Mouse (Mus musculus) layer of hippocampus, adult 9-11 months (tissue): ENCODE measurements around the gene Ptprcap.

Experiments used
- DNase-seq: peaks from one replicate; pipeline ENCODE4 v3.0.0; 2022

Gene Ptprcap

DNA sequence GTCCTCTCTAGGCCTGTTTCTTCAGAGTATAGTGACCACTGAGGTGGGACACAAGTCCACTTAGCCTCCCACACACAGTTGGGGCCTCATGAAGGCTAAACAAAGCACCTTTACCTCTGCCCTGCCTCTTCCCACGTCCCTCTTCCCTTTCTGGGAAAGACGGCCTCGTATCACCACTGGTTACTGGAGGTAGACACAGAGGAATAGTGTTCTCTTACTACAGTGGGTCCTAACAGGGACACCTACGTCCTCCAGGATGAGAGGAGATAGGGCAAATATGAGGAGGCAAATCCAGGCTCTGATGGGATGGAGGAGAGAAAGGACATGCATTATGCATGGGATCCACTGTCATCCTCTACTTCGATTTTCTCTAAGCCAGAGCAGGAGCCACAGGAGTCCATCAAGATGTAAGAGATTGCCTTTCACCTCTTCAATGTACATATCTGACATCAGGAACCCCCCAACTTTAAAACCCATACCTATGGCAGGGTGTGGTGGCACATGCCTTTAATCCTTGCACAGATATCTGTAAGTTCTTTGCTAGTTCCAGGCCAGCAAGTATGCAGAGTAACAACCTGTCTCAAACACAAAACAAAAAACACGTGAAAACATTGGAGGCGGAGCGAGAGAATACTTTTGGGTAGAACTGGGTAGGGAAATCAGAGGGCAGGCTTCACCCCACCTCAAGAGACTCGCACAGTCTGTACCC is 5.5 kb upstream of the Ptprcap start:
- no peak for DNase-seq

DNA sequence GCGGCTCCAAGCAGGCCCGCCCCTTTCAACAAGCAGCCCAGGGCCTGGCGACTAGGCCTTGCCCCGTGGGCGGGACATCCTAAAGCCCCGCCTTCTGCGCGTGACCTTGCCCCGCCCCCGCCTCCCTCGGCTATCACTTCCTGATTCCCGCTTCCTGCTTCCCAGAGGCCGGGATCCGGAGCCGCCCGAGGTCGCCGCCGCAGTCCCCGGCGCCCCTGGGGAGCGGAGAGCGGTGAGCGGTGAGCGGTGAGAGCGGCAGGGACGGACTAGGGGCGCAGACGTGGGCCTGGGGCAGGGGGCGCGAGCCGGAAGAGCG is 5.0 kb upstream of the Ptprcap start, which contains the start of gene Coro1b:
TSS of gene Coro1b (plus strand) at position 129 of the 316 bp plus-strand sequence.
- peak; percentile 96 for DNase-seq

DNA sequence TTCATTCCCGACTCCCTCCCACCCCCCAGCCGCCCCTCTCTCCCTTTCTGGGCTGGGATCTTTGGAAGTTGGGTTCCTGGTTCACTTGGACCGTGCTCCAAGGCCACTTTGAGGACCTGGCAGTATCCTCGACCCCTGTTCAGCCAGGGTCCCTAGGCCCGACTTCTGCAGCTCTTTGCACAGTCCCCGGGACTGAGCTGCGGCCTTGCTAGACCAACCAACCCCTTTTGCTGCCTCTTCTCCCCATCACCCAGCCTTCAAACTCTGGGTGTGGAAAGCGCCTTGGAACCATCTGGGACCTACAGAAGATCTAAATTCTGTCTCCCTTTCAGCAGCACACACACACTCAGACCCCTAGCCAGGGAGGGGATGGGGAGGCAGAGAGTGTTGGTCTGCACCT is 4.6 kb upstream of the Ptprcap start:
- DNase-seq, result no peak

GRCm38 (mm10) chr19:4149283-4149682 is 4.1 kb upstream of the Ptprcap start:
- DNase-seq, result no peak

- no peak for DNase-seq
These were observed 3.5 kb upstream of the Ptprcap start for GRCm38 (mm10) chr19:4149764-4150461.

DNA sequence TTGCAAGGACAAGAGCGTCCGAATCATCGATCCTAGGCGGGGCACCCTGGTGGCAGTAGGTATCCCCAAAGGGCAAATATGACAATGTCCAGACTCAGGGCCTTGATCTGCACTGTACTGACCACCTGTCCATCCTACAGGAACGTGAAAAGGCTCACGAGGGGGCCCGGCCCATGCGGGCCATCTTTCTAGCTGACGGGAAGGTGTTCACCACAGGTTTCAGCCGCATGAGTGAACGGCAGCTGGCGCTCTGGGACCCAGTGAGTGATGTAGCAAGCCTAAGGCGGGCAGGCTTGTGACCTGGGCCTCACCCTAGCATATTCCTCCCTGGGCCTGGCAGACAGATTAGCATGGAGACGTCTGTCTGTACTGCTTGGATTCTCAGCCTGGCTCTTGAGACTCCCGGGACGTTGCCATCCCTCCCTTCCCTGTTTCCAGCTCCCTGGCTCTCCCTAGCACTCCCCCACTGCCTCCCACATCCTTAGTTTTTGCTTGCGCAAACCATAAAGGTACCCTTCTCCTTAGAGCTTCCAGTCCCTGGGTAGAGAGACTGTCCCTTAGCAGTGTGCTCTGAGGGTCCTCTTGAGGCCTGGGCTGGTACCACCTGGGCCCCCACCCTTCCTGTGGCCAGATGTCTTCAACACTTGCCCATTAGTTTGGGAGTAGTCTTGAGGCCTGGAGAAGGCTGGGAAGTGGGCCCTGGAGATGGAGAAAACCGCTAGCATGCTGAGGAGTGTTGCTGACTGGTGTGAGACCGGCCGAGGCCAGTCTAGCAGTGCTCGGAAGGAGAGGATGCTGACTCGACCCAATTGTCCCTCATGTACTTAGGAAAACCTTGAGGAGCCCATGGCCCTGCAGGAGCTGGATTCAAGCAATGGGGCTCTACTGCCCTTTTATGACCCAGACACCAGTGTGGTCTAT is 2.6 kb upstream of the Ptprcap start:
- no peak for DNase-seq

DNA sequence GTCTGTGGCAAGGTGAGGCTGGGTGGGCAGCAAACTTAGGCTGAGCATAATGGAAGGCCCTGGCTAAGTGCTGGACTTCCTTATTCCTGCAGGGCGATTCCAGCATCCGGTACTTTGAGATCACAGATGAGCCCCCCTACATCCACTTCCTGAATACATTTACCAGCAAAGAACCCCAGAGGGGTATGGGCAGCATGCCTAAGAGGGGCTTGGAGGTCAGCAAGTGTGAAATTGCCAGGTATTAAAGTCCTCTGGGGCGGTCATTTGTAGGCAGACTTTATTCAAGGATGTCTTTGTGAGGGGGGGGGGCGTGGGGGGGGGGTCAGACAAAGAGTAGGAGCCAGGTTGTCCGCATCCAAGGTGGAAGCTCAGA is 1.9 kb upstream of the Ptprcap start:
- no peak for DNase-seq

- no peak for DNase-seq
These were observed 1.5 kb upstream of the Ptprcap start for GRCm38 (mm10) chr19:4151898-4152297.

GRCm38 (mm10) chr19:4152445-4153231 is 766 bp upstream of the Ptprcap start:
- DNase-seq, result no peak

DNA sequence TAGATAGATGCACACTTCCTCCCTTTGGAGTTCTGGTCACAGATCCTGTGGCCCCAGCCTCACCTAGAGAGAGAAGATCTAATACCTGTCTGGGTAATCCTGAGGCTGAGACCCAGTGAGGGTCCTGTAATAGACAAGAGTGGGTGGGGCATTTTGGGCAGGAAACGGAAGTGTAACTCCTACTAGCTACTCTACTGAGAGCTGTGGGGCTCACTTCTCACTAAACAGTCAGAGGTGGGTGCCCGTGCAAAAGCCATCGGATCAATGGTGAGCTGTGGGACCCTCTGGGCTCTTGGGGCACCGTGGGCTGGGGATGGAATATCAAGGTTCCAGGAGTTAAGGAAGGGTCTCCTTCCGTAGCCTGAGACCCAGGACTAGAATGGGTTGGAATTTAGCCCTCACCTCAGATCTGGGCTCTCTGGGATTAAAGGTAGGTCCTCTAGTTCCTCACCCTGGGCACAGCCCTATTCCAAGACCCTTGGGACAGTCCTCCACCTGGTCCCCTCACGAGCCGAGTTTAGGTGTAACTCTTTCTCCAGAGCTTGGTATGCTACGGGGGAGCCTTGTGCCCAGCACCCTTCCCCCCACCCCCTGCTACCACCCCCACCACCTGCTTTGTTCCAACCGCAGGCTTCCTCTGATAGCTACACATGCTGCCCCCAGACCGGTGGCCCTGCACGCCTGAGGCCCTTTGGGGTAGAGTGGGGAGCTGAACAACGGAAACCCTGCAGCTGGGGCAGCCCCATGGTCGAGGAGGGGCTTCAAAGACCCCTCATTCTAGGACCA is 1.2 kb downstream of the Ptprcap start:
- no peak for DNase-seq

GRCm38 (mm10) chr19:4155223-4156072 is 2.0 kb downstream of the Ptprcap start:
- DNase-seq, result no peak

DNA sequence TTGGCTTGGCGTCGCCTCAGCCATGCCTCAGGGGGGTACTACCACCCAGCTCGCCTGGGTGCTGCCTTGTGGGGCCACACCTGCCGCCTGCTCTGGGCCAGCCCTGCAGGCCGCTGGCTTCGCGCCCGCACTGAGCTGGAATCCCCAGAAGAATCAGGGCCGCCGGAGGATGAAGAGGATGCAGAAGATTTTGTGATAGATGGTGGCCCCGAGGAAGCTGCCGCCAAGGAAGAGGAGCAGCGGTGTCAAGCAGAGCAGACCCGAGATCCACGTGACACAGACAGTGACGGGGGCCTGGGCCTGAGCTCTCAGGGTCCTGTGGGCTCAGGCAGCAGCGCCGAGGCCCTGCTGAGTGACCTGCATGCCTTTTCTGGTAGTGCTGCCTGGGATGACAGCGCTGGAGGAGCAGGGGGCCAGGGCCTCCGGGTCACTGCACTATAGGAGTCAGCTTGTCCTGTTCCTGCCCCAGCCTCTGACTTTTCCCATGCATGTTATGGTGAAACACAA is 2.7 kb downstream of the Ptprcap start:
- no peak for DNase-seq

GRCm38 (mm10) chr19:4156771-4157170 is 3.4 kb downstream of the Ptprcap start:
- no peak for DNase-seq

GRCm38 (mm10) chr19:4159049-4159448 is 5.6 kb downstream of the Ptprcap start:
- no peak for DNase-seq

DNA sequence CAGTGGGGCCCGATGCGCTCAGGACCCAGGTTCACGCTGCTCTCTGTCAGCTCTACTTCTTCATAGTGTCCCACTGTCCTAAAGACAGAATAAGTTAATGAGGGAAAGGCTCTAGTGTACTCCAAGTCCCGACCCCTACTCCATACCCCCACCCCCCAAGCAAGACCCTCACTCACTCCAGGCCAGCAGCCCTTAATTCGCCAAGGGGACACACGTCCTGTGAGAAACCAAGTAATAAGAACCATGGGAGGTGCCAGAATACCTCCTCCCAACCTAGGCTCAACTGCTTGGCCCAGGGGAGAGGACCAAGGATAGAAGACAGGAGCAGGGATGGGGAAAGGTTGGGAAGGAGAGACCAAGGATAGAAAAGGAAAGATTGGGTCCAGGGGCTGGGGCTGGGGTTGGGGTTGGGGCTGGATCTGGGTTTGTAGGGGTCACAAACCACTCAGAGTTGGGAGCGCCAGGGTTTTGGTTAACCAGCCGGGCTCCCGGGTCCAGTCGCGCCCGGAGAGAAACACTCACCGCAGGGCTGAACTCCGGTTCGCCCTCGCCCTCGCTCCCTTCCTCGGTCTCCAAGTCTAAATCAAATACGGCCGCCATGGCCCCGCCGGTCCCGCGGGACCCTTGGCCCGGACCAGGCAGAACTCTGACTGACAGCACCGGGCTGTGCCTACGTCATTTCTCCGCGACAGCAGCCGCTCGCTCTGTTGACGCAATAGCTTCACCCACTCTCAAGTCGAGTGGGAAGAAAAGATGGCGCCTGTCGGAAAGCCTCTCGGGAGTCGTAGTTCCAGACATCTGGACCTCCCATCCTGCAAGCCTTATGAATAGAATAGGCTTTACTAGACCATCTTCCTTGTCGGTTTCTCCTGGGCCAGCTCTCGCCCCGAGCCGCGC is 9.5 kb downstream of the Ptprcap start, which contains the start of gene Rps6kb2:
TSS of gene Rps6kb2 (minus strand) at position 709 of the 897 bp plus-strand sequence.
- peak; percentile 98 for DNase-seq

- DNase-seq, result no peak
These were observed 10.1 kb downstream of the Ptprcap start for GRCm38 (mm10) chr19:4163543-4163887.

- no peak for DNase-seq
These were observed 10.7 kb downstream of the Ptprcap start for GRCm38 (mm10) chr19:4164100-4164499.

GRCm38 (mm10) chr19:4164721-4165120 is 11.3 kb downstream of the Ptprcap start:
- DNase-seq, result no peak

DNA sequence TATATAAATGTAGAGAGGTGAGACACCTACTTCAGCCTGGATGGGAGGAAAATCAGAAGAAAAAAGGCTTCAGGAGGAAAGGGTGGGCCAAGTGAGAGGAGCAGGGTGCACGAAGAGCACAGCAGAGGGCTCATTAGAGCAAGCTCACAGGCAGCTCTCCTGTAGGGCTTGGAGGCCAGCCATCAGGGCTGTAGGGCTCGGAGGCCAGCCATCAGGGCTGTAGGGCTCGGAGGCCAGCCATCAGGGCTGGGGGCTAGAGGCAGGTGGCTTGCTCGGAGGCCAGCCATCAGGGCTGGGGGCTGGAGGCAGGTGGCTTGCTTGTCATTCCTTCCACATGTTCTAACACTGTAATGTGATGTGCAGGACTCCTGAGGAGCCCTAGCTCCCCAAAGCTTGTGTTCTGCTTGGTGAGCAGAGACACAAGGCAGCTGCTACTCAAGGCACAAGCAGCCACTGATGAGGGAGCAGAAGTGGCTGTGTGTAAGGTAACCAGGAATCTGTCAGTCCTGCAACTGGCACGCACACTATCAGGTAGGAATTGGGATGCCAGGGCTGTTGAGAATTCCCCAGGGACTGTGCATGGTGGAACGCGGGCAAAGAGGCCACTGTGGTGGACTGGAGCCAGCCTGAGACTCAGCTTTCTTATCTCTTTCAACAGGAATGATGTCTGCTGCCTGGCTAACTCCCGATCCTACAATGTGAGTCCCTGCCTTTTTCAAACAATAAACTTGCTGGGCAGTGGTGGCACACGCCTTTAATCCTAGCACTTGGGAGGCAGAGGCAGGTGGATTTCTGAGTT is 13.5 kb downstream of the Ptprcap start:
- no peak for DNase-seq
